Mouse (Mus musculus): ENCODE results near the gene Stk11ip.

GRCm38 (mm10) chr1:75545965-75546956, 24.9 kb downstream of the Stk11ip start, which contains the start of gene Slc4a3:
- TF ChIP-seq POLR2A (IDR thresholded peaks at IDR 0.05; ENCODE audit: extremely low read depth, insufficient read depth, low read length) (0 out of 2 replicates have a peak, but pooled peaks have one; percentile 3), CTCF (IDR thresholded peaks at IDR 0.05; ENCODE audit: extremely low read depth, insufficient read depth, low read length) (no peak)

Measured in cortical plate, adult 2 months (tissue).